Mouse (Mus musculus) heart, postnatal 0 days (tissue): ENCODE measurements around the gene Pla2g4f.

ENCODE experiments used
- CTCF ChIP-seq: IDR thresholded peaks from 2 replicates; pipeline ENCODE4 v1.5.1; 2016; ENCODE audit warnings: antibody characterized with exemption, control low read depth, low read depth
- EP300 ChIP-seq: IDR thresholded peaks from 2 replicates; pipeline ENCODE4 v1.6.1; 2016; ENCODE audit warnings: antibody characterized with exemption, low read depth

DNA sequence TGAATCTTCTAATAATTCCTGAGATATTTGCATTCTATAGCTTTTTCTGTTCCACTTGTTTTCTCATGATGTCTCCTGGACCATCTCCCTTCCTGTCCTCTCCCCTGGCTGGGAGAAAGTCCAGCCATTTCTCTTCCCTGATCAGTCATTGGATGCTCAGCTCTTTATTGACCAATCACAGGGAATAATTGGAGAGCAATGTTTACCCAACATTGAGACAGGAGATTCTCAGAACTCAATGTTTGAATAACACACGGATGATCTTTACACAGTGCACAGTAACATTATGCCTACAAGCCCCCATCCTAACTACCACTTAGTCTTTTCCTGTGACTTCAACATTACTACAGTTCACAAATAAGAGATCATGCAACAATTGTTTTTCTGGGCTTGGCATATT is 46.5 kb upstream of the Pla2g4f start:
- TF ChIP-seq CTCF (no peak), EP300 (no peak)
